Mouse (Mus musculus) midbrain, embryonic 11.5 days (tissue): Measurements from ENCODE around the gene Stxbp3. TPM values are rescaled to one million over a fixed set of nuclear protein-coding genes. Genes with fewer than 3 reads are reported as not detected.
"Not testable (repeated sequence)": the region's sequence is repeated elsewhere in the genome, so short reads cannot be mapped to it uniquely, and the experiment has no call there.

Experiments used
- ATAC-seq: fragments of 200-750 bp; cut with Nextera tagmentation; 2 replicates; pipeline ENCODE4 v1.8.0; 2017; ENCODE audit warnings: moderate TSS enrichment, moderate library complexity; ENCODE audit not compliant: low FRiP score
- DNase-seq: peaks from one replicate; pipeline ENCODE4 v3.0.0; 2015; ENCODE audit warnings: low spot score; ENCODE audit errors: missing footprints
- H3K27ac ChIP-seq: fragments of 300-500 bp; sonication (generic); 2 replicates; pipeline ENCODE4 v1.5.1; 2014; ENCODE audit warnings: low read depth, low read length
- H3K27me3 ChIP-seq: fragments of 300-500 bp; sonication (generic); 2 replicates; pipeline ENCODE4 v1.6.1; 2014; ENCODE audit warnings: mild to moderate bottlenecking, low read length, moderate library complexity, mixed read lengths; ENCODE audit not compliant: control insufficient read depth, insufficient read depth
- H3K36me3 ChIP-seq: fragments of 300-500 bp; sonication (generic); 2 replicates; pipeline ENCODE4 v1.6.1; 2014; ENCODE audit warnings: mild to moderate bottlenecking, low read length, moderate library complexity, mixed read lengths; ENCODE audit not compliant: control insufficient read depth, insufficient read depth
- H3K4me1 ChIP-seq: fragments of 300-500 bp; sonication (generic); 2 replicates; pipeline ENCODE4 v1.6.1; 2014; ENCODE audit warnings: low read length; ENCODE audit not compliant: control insufficient read depth, insufficient read depth
- H3K4me2 ChIP-seq: fragments of 300-500 bp; sonication (generic); 2 replicates; pipeline ENCODE4 v1.6.1; 2014; ENCODE audit warnings: mild to moderate bottlenecking, moderate library complexity
- H3K4me3 ChIP-seq: fragments of 300-500 bp; sonication (generic); 2 replicates; pipeline ENCODE4 v1.5.1; 2014; ENCODE audit warnings: low read depth, low read length
- H3K9ac ChIP-seq: fragments of 300-500 bp; sonication (generic); 2 replicates; pipeline ENCODE4 v1.6.1; 2014; ENCODE audit warnings: low read length
- H3K9me3 ChIP-seq: fragments of 300-500 bp; sonication (generic); 2 replicates; pipeline ENCODE4 v1.6.1; 2016; ENCODE audit warnings: low read length; ENCODE audit not compliant: control insufficient read depth
- WGBS: fragments of 180-500 bp; shearing (Covaris S2); extraction: QIAGEN DNeasy Blood & Tissue Kit; methylation state at CpG from one replicate; pipeline ENCODE4 v1.1.7; 2014; 5-methylcytosine and 5-hydroxymethylcytosine counted together
- polyA plus RNA-seq: library from polyadenylated mRNA; unstranded; fragments of >200 nt; fragmentation: Nextera tagmentation; extraction: Ambion mirVana; gene quantifications from 2 replicates; pipeline ENCODE4 v1.2.1, GENCODE M21; 2014

Stxbp3 gene
- polyA plus RNA-seq, 1 experiment from 2014 or later = 23.7 TPM

DNA sequence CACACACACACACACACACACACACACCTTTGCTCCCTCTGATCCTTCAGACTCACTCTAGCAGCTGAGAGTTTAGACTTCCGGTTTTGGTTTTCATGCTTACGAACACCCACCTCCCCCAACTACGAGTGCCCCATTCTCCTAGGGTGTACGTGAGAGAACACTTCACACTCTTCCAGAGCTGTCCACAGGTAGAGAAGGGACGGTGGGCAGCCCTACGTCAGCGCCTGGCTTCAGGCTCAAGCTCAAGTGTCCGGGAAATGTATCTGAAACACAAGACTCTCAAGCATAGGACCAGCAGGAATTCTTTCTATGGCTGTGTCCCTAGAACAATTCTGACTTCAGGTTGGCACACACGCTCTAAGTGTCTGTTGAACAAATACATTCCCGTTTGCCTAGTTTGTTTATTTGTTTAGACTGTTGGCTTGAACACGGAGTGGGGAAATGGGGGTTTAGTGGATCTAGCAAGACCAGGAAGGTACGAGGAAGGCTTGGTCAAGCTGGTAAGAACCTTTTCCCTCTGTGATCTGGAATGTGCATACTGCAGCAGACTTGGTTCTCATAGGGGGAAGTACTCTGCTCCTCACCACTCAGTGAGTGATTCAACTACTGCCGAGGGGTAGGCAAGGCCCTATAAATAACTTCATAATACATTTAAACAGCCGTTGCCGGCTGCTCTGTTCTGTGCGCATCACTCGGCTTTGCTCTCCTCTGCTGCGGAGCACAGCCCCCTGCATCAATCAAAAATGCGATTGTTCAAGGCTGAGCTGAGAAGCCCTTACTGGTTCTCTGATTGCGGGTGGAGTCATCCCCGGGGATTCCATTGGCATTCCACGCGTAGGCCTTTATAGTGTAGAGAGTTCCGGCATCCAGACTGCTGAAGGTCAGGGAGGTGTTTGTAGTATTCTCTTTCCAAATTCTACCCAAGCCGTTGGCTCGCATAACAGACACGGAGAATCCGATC, 40.5 kb upstream of the Stxbp3 start:
- Histone ChIP-seq H3K4me1 (peaks cover 2% of the 10 kb centered on the region; the same call in 1 of the 2 replicates), H3K9me3 (no peaks in the 10 kb centered on the region), H3K4me2 (no peak overlapping the region), H3K27me3 (no peaks in the 10 kb centered on the region), H3K27ac (no peak overlapping the region), H3K36me3 (no peaks in the 10 kb centered on the region), H3K4me3 (no peak overlapping the region), H3K9ac (no peak overlapping the region)
- ATAC-seq (no peak), DNase-seq (no peak)
- WGBS = 83% methylated on average over 28 of the region's 28 CpGs

GRCm38 (mm10) chr3:108879836-108880435, 39.6 kb upstream of the Stxbp3 start:
- H3K9ac ChIP-seq = no peak overlapping the region
- H3K9me3 ChIP-seq = no peaks in the 10 kb centered on the region
- no peaks in the 10 kb centered on the region; the same call in 1 of the 2 replicates for H3K4me1 ChIP-seq
- H3K36me3 ChIP-seq = no peaks in the 10 kb centered on the region
- ATAC-seq (no peak), DNase-seq (peak; percentile 59)
- no peak overlapping the region for H3K27ac ChIP-seq
- 69% methylated on average over 5 of the region's 5 CpGs for WGBS
- H3K4me2 ChIP-seq = no peak overlapping the region
- no peaks in the 10 kb centered on the region for H3K27me3 ChIP-seq
- no peak overlapping the region for H3K4me3 ChIP-seq

GRCm38 (mm10) chr3:108879129-108879528, 38.8 kb upstream of the Stxbp3 start:
- H3K9ac ChIP-seq = no peak overlapping the region
- ATAC-seq = no peak
- no peaks in the 10 kb centered on the region for H3K9me3 ChIP-seq
- H3K4me2 ChIP-seq = no peak overlapping the region
- H3K36me3 ChIP-seq = no peaks in the 10 kb centered on the region
- H3K4me3 ChIP-seq = no peak overlapping the region
- H3K27ac ChIP-seq = no peak overlapping the region
- no peaks in the 10 kb centered on the region; the same call in 1 of the 2 replicates for H3K4me1 ChIP-seq
- peak; percentile 69 for DNase-seq
- 85% methylated on average over 2 of the region's 2 CpGs for WGBS
- no peaks in the 10 kb centered on the region for H3K27me3 ChIP-seq

DNA sequence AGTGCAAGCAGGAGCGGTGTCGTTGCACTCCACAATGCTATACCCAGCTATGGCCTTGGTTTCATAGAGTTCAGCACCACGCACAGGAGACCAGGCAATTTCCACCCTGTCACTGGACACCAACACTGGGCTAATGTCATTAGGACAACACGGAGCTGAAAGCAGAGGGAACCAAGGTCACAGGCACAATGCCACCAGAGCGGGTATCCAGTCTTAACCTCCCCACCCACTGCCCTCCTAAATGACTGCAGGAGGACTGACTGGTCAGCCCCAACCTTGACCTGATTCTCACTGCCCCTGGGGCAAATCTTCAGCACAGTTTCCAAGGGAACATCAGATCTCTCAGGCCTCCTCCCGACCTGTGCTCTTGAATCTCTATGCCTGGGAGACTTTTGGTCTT, 30.3 kb upstream of the Stxbp3 start:
- Histone ChIP-seq H3K27ac (no peak overlapping the region), H3K36me3 (no peaks in the 10 kb centered on the region), H3K4me2 (no peak overlapping the region), H3K4me3 (no peak overlapping the region), H3K9me3 (no peaks in the 10 kb centered on the region), H3K27me3 (no peaks in the 10 kb centered on the region), H3K4me1 (no peaks in the 10 kb centered on the region), H3K9ac (no peak overlapping the region)
- DNase-seq (no peak), ATAC-seq (no peak)
- 74% methylated on average over 6 of the region's 6 CpGs for WGBS

DNA sequence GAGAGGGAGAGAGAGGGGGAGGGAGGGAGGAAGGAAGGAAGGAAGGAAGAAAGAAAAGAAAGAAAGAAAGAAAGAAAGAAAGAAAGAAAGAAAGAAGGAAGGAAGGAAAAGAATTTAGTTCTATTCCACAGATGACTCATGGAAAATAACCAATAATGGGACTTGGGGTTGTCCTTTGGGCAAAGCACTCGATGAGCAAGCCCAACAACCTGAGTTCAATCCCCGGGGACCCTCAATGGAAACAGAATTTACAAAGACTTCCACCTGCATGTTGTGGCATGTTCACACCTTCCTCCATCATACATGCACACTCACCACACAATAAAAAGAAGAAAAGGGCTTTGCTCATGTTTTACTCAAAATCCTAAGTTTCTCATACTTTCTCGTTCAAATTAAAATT, 27.1 kb upstream of the Stxbp3 start:
- DNase-seq = no peak
- Histone ChIP-seq H3K36me3 (no peaks in the 10 kb centered on the region), H3K4me3 (no peak overlapping the region), H3K4me1 (no peaks in the 10 kb centered on the region), H3K9ac (no peak overlapping the region), H3K27ac (no peak overlapping the region), H3K9me3 (no peaks in the 10 kb centered on the region), H3K4me2 (no peak overlapping the region), H3K27me3 (no peaks in the 10 kb centered on the region)
- ATAC-seq = no peak
- 89% methylated on average over 3 of the region's 3 CpGs for WGBS

DNA sequence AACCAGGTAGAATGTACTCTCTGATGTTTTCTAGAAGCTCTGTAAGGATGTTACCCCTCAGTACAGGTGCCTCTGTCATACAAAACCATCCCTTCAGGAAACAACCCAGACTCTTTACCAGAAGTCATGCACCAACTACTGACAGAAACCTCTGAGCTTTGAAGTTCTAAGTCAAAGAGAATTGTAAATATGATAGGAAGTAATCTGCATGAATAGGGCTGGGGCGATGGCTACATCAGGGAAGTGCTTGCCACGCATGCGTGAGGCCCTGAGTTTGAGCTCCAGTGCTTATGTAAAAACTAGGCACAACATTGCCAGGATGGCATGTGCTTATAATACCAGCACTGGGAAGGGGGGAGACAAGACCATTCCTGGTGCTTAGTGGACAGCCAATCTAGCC, 25.4 kb upstream of the Stxbp3 start:
- Histone ChIP-seq H3K27me3 (no peaks in the 10 kb centered on the region), H3K9me3 (no peaks in the 10 kb centered on the region), H3K4me2 (no peak overlapping the region), H3K9ac (no peak overlapping the region), H3K27ac (no peak overlapping the region), H3K4me1 (no peaks in the 10 kb centered on the region), H3K36me3 (no peaks in the 10 kb centered on the region), H3K4me3 (no peak overlapping the region)
- DNase-seq = no peak
- WGBS = 86% methylated on average over 3 of the region's 3 CpGs
- no peak for ATAC-seq

DNA sequence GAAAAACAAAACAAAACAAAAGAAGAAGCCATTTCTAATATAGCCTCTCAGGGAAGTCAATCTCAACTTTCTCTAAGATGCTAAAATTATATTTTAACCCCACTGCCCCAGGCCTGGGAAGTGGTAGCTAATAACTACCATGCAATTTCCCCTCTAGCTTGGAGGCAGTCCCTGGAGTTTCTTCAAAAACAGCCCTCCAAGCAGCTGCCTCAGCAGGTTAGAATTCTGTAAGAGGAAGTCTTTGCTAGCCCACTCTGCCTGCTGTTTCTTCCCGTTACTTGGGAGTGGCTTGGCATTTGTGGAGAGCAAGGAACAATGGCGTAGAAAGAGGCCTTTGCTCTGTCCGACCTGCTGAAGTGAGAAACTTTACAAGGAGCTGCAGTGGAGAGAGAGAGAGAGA, 24.8 kb upstream of the Stxbp3 start:
- H3K4me1 ChIP-seq = no peaks in the 10 kb centered on the region
- H3K9me3 ChIP-seq = no peaks in the 10 kb centered on the region
- no peak overlapping the region for H3K27ac ChIP-seq
- 47% methylated on average over 3 of the region's 3 CpGs for WGBS
- H3K27me3 ChIP-seq = no peaks in the 10 kb centered on the region
- ATAC-seq (no peak), DNase-seq (no peak)
- H3K36me3 ChIP-seq = no peaks in the 10 kb centered on the region
- H3K4me3 ChIP-seq = no peak overlapping the region
- no peak overlapping the region for H3K9ac ChIP-seq
- no peak overlapping the region for H3K4me2 ChIP-seq

DNA sequence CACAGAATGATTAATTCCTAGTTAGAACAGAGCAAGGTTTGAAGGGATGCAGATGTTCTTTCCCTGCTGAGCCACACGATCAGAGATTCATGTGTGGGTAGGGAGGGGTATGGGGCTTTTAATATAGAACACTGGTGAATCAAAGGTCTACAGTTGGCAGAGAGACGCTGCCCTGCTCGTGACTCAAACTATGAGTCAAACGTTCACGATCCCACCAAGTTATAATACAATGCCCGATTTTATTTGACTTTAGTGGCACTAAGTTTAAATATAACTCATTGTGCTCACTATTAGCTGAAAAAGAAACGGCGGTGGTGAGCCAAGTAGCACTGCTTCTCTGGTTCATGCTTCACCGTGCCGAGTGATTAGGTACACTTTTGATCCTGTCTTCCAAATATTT, 22.8 kb upstream of the Stxbp3 start:
- H3K9ac ChIP-seq = no peak overlapping the region
- no peaks in the 10 kb centered on the region for H3K36me3 ChIP-seq
- H3K4me3 ChIP-seq = no peak overlapping the region
- no peaks in the 10 kb centered on the region for H3K9me3 ChIP-seq
- H3K4me1 ChIP-seq = peaks cover 5% of the 10 kb centered on the region; the same call in 1 of the 2 replicates
- 96% methylated on average over 10 of the region's 10 CpGs for WGBS
- no peaks in the 10 kb centered on the region for H3K27me3 ChIP-seq
- no peak overlapping the region for H3K27ac ChIP-seq
- ATAC-seq = no peak
- DNase-seq = no peak
- H3K4me2 ChIP-seq = no peak overlapping the region

- peak; percentile 77 for DNase-seq
- not testable (repeated sequence) for H3K9me3 ChIP-seq, H3K4me2 ChIP-seq, H3K9ac ChIP-seq, ATAC-seq, H3K27ac ChIP-seq, H3K4me3 ChIP-seq, H3K27me3 ChIP-seq, H3K4me1 ChIP-seq, H3K36me3 ChIP-seq
- WGBS = 96% methylated on average over 4 of the region's 4 CpGs
Measured at GRCm38 (mm10) chr3:108862282-108862681, 22.0 kb upstream of the Stxbp3 start.
